Mouse (Mus musculus) liver, embryonic 14.5 days (tissue): Measurements from ENCODE around the gene Cdca3.

Source experiments
- CTCF ChIP-seq: IDR thresholded peaks from 2 replicates; pipeline ENCODE4 v1.5.1; 2016; ENCODE audit warnings: antibody characterized with exemption, low read depth, control low read depth
- EP300 ChIP-seq: IDR thresholded peaks from 2 replicates; pipeline ENCODE4 v1.6.1; 2016; ENCODE audit warnings: antibody characterized with exemption, low read depth

GRCm38 (mm10) chr6:124863658-124864298, 34.4 kb downstream of the Cdca3 start, which contains the start of gene Gpr162:
- TF ChIP-seq CTCF, result no peak
- TF ChIP-seq EP300, result no peak
